Mouse (Mus musculus) yolk sac, embryonic 10.5 days (tissue): ENCODE measurements around the gene Ssbp1.

Experiments used
- DNase-seq: peaks from one replicate; pipeline ENCODE4 v3.0.0-alpha.2; 2017; ENCODE audit warnings: low spot score

Gene Ssbp1

DNA sequence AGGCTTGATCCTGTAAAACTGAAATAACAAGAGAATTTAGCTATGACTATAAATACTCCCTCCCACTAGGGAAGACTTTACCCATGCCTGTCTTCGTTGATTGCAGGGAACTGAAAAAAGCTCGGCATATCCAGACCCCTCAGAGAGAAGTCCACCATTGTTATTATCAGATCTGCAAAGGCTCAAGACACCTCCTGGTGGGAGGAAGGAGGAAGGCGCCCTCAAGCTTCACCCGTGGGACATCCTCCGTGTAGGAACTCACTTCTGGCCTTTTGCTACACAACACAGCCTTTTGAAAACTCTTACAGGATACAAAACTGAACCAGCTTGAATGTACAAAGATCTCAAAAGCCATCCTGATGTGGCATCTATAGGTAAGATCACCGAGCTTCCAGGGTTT, 5.4 kb upstream of the Ssbp1 start:
- no peak for DNase-seq

DNA sequence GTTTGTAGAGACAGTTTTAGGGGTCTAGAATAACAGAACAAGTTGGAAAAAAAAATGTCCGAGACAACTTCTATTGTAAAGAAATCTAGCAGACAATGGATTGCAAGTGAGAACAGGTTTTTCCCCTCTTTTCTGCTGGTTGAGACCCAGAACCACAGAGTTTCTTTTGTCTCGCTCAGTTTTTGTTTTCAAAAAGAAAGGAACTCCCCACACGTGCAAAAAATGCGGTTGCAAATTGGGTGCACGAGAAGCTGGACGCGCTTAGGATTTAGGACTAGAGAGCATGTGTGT, 513 bp downstream of the Ssbp1 start:
- no peak for DNase-seq

DNA sequence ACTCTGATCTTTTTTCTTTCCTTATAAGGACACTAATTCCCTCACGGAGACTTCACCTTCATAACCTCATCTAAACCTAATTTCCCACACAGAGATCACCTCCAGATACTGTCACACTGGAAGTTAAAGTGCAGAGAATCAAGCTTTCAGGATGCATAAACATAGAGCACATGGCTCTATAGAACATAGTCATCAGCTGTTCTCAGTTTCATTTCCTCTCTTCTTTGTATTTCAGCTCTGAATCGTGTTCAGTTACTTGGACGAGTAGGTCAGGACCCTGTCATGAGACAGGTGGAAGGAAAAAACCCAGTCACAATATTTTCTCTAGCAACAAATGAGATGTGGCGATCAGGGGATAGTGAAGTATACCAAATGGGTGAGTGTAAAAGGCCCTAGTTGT, 5.0 kb downstream of the Ssbp1 start:
- DNase-seq, result no peak

DNA sequence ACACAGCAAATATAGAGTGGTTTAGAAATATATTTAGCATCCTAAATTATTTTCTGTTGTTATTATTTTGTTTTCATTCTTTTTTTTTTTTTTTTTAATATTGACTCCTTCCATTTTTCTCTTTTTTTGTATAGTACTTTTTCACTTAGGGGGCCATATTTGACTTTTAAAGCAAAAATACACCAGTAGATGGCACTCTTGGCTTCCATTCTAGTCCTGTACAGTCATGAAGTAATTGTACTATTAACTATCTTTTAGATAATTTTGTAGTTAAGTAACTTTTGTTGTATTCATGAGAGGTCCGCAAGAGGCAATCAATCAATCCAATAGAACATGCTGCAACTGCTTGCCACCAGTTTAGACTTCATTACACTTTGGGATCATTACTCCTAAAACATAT, 8.6 kb downstream of the Ssbp1 start:
- DNase-seq, result no peak

DNA sequence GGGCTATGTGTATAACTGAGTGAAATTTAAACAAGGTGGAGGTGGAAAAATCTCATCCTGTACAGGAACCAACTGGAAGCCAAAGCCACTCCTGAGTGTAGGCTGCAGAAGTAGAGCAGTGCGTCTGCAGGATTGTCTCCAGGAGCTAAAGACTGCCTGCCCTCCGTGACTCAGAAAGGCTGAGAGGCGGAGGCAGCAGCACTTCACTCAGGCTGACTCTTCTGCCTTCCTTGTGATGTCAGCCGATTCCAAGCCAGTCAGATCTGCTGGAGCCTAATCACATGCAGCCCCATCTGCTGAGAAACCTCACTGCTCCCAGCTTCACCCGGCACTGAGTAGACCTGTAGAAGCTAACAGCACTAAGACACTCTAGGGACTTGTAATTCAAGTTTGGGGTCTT, 11.2 kb downstream of the Ssbp1 start:
- no peak for DNase-seq

DNA sequence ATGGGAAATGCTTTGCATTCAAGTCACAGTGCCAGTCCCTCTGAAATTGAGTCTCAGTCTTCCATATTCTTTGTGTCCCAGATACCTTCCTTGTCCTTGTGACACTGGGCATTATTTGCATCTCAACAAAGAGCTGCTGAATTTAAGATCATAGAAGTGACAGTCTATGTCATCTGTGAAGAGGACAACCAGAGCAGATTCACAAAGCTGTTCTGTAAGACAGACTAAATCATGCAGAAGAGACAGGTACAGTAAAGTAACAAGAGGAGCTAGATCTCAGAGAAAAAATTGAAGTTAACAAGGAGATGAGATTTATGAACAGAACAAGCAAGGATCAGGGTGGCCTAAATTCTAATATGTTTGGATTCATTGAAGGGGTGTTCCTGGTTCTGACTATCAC, 19.8 kb downstream of the Ssbp1 start, which contains the start of gene Tas2r137:
TSS of gene Tas2r137 (plus strand) at position 301 of the 400 bp plus-strand sequence.
- no peak for DNase-seq

DNA sequence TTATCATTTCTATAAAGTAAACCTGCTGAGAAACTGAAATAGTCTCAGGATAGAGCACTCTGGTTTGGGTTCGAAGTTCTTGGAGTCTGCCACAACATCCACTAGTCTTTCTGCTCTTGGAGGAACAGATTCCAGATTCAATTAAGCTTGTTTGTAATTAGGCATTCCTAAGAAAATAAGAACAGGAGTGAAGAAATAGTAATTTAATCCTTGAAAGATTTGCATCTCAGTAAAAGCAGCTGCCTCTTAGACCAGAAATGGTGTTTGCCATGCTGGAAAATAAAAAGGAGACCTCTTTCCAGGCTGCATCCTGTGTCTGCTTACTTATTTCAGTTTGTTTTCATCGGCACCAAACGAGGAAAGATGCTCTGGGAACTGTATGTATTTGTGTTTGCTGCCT, 22.1 kb downstream of the Ssbp1 start, which contains the start of gene Tas2r108:
TSS of gene Tas2r108 (plus strand) at position 301 of the 400 bp plus-strand sequence.
- DNase-seq, result no peak

DNA sequence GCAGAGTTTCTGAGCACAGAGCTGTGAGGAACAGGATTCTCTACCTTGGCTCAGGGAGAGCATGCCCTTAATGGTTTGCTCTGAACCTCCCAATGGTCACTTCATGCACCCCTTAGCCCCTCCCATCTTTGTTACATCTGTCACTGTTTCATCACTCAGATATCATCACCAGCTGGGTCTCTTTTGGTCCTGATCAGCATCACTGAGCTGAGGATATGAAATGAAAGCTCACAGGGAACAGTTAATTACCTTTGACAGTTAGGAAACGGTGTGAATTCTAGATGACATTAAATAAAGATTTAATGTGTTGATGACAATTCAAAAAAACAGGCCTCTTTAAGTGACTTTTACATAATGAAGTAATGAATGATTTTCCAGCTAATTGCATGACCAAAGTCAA, 48.3 kb downstream of the Ssbp1 start, which contains the start of gene Prss37:
TSS of gene Prss37 (minus strand) at position 101 of the 400 bp plus-strand sequence.
- DNase-seq, result no peak
